Mouse (Mus musculus): Measurements from ENCODE around the gene Car9.

- TF ChIP-seq EP300 (IDR thresholded peaks at IDR 0.05; ENCODE audit: low read depth) (no peak), CTCF (IDR thresholded peaks at IDR 0.05; ENCODE audit: low read depth) (no peak)
Measured at GRCm38 (mm10) chr4:43546375-43547047, 39.7 kb downstream of the Car9 start.

Data from liver, embryonic 14.5 days (tissue).